Mouse (Mus musculus): ENCODE data around the gene Dohh.

Dohh gene

GRCm38 (mm10) chr10:81404082-81404481, 19.9 kb downstream of the Dohh start:
- DNase-seq (ENCODE audit: low read depth, low spot score), result no peak

- no peak for DNase-seq (ENCODE audit: low read depth, low spot score)
Measured at GRCm38 (mm10) chr10:81404720-81405119, 20.5 kb downstream of the Dohh start.

DNA sequence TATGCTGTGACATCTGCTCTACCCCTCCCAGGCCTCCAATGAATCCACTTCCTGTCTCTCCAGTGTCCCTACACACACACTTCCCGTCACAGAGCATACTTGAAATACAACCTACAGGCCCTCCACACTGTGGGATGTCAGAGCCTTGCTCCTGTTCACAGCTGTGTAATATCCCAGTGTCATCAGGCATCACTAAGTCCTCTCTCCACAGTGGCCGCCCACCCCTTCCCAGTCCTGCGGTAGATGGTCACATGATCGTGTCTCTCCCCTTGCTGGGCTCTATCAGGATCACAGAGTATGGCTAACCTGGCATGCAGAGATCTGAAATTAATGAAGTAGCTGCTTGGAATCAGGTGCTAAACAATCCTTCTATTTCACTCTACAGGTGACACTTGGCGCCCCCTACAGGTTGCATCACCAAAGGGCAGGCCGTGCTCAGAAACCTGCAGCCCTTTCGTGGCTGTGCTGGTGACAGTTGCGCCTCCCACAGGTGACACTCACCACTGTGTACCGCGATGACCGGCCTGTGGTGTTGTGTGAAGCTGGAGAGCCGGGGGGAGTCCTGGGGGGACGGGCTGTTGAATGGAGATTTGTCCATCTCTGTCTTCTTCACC, 21.5 kb downstream of the Dohh start:
- no peak for DNase-seq (ENCODE audit: low read depth, low spot score)

DNA sequence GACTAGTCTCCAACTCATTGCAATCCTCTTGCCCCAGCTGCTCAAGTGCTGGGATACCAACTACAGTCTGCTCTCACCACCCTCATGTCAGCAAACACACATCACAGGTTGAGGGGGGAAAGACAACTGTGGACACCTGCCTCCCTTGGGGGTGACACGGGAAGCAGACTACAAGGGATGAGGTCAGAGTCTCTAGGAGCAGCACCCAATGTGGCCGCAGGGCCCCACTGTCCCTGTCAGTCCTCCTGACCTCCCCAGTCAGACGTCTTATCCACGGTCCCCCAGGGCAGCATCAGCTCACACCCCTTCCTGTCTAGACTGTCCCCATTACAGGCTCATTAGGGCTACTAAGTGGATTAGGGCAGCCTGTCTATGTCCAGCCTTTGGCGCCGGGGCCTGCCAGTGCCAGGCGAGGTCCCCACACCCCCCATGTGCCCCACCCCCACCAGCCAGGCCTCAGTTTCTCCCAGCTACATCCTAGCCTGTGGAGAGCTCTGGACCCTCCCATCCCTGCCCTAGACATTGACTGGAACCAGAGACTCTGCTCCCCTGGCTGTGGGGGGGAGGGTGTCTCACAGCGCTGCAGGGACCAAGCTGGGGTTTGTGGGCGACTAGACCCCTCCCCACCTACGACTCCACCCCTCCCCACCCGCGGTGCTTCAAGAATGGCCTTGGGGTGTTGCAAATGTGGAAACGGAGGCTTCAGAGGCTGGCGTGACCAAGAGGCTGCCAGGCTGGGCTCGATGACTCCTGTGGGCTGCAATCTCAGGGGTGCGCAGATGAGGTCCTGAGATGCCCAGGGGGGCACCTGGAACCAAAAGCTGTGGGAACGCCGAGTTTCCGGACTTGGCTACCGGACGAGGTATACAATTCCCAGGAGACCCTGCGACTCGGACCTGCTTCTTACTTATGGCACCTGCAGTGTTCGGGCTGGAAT, 22.5 kb downstream of the Dohh start:
- DNase-seq (ENCODE audit: low read depth, low spot score), result no peak

- no peak for DNase-seq (ENCODE audit: low read depth, low spot score)
Measured at GRCm38 (mm10) chr10:81407539-81408423, 23.6 kb downstream of the Dohh start.

- no peak for DNase-seq (ENCODE audit: low read depth, low spot score)
Measured at GRCm38 (mm10) chr10:81408424-81408729, 24.1 kb downstream of the Dohh start.

DNA sequence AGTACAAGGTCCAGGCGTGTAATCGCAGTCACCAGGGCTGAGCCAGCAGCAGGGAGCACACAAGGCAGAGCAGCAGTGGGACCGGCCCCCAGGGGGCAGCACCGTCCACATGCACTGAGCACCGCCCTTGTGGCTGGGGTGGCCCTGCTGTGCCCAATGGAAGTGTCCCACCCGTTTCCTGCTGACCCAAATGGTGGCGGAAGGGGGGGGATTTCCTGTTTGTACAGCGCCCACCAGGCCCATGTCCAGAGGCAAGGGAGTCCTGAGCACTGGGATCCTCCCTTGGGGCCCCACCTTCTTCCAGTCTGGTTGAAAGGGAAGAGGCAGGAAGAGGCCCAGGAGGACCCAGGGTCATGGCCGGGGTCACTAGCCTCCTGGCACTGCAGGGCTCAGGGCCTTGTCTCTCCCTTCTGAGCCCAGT, 24.7 kb downstream of the Dohh start:
- DNase-seq (ENCODE audit: low read depth, low spot score), result no peak

- no peak for DNase-seq (ENCODE audit: low read depth, low spot score)
Measured at GRCm38 (mm10) chr10:81409330-81409729, 25.1 kb downstream of the Dohh start.

- no peak for DNase-seq (ENCODE audit: low read depth, low spot score)
Measured at GRCm38 (mm10) chr10:81410350-81410749, 26.1 kb downstream of the Dohh start.

GRCm38 (mm10) chr10:81410981-81411380, 26.8 kb downstream of the Dohh start:
- DNase-seq (ENCODE audit: low read depth, low spot score), result no peak

DNA sequence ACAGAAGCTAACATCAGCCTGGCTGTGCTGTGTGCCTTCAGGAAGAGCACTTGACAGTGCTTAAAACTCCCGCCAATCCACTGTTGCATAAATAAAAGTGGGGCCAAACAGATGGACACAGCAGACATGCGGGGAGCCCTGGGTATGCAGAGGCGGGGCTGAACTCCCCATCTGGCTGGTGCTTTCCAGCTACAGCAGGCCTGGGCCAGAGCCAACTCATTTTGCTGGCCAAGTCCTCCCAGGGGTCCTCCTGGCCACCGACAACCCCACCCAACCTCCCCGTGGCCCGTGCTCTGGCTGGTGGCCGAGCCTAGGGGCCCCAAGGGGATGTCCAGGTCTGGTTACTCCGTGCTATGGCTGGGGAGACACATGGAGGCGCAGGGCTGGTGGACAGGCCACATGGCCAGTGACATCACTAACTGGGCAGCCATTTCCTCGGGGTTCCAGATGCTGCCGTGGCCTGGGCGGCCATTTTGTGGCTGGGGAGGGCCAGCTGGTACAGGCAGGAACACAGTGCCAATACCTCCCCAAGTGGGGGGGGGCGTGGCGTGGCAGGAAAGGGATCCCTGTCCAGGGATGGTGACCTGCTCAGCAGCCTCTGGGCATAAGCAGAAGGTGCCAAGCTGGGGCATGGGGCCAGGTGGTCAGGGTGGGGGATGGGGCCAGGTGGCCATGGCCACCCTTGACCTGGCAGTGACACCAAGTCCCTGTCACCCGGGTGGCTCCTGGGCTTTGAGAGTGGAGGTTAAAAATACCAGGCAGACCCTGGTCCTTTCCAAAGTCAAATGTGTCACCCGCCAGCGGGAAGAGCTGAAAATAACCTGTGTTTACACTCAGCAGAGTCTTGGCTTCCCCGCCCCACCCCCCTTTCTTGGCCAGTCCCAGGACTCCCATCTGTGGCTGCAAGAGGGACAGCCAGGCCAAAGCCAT, 27.5 kb downstream of the Dohh start:
- DNase-seq (ENCODE audit: low read depth, low spot score), result no peak

DNA sequence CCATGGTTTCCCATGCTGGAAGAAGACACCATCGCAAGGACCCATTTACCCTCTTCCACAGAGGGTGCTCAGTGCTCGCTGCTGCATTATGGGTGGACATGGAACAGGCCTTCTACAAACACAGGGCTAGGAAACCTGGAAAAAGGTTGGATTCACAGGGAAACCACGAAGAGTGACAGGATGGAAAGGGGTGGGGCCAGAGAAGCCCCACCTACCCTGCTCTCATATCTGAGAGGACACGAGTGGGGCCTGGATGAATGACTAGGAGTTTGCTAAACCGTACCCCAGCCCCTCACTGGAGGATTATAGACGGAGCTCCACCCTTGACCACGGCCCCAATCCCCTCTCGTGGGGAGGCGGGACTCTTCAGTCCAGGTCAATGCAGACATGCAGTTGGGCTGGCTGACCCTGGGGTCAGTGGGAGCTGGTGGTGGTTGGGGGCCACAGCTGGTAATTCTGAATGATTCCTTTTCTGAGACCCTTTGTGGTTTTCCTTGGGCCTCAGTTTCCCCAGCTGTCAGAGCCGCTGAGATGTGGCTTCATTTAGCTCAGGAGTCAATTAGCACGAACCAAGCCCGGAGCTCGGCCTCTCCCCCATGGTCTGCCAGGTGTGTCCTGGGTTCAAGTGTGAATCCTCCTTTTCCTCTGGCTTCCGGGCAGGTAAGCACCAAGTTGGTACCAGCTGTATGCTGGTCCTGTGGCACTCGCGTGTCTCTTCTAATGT, 28.5 kb downstream of the Dohh start:
- DNase-seq (ENCODE audit: low read depth, low spot score), result no peak

GRCm38 (mm10) chr10:81413310-81414261, 29.4 kb downstream of the Dohh start:
- DNase-seq (ENCODE audit: low read depth, low spot score), result no peak

DNA sequence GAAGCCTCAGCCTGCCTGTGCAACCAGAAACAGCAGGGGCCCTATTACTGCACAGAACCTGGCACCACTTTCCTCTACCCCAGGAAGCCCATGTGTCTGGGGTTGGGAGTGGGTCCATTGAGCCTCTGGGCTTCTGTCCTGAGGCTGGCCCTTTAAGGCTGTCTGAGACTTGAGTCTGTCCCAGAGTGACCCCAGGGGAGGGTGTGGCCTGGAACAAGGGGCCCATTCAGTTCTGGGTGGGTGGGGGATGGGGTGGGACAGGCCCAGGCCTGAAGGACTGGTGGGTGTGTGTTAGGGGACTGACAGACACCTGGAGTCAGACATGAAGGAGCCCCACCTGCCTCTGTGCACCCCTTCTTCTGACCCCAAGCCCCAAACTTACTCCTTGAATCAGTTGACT, 30.5 kb downstream of the Dohh start:
- no peak for DNase-seq (ENCODE audit: low read depth, low spot score)

DNA sequence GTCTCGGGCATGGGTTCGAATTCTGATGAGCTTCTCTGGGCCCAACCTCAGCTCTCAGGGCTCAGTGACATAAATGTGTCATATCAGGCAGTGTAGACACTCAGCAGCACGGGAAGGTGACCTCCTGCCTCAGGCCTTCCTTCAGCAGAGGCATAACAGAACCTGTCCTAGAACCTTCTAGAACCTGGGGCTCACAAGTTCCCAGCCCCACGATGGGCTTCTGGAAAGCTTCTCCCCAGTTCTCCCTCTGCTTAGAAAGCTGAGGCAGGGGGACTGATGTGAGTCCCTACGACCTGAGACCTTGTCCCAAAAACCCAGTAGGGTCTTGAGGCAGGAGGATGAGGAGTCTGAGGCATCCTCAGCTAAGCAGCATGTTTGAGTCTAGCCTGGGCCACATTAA, 30.9 kb downstream of the Dohh start:
- DNase-seq (ENCODE audit: low read depth, low spot score), result no peak

DNA sequence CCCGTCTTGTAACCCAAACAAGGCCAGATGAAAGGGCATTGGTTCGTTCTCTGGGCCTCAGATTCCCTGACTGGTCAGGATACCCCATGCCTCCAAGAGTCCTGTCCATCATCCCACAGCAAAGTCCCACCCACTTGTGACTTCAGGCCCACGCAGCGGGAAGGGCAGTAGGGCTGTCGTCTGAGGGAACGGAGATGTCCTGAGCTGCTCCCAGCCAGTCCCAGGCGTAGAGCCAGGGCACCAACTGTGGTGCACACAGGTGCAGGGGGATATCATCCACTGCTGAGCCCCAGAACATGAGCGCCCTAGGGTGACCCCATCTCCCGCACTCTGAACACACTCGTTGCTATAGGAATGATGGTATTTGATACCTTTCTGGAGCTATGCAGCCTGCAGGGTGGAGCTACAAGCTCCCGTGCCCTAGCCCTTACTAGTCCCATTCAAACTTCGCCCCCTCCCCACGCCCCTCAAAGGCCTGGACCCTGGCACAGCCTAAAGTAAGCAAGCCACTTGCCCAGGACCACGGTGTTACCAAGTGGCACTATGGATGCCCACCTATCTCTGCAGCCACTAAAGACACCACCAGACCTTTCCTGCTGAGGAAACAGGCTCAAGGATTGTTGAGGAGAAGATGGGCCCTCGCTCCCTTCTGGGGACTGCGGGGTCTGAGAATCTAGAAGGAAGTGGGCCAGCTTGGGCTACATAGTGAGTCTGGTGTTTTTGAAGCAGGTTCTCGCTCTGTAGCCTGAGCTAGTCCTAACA, 31.5 kb downstream of the Dohh start:
- no peak for DNase-seq (ENCODE audit: low read depth, low spot score)

DNA sequence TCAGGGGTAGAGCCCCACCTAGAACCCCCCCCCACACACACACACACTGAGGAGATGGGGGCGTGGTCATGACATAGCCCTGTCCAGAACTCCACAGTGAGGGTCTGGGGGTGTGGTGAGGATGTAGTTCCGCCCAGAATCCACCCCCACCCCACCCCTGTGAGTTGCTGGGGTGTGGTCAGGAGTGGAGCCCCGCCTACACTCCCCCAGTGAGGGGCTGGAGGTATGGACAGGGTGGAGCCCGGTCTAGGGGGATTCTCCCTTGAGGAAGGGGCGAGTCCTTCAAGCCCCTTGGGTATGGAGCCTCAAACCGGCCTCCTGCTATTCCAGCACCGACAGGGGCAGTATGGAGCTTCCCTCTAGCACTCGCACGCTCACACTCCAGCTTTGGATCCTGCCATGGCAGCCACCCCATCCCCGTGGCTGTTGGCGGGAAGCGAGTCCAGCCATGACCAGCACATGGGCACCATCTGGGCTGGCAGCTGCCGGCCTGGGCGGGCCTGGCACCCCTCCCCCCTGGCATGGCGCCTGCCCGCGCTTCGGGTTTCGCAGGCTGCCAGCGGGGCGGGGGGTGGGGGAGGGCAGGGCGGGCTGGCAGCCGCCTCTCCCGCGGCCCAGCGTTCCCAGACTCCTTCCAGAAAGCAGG, 32.5 kb downstream of the Dohh start:
- DNase-seq (ENCODE audit: low read depth, low spot score), result no peak

Measured in WW6 (cell line).